Mouse (Mus musculus) heart, postnatal 36 days (tissue): ENCODE measurements around the gene Vat1. TPM values are rescaled to one million over a fixed set of nuclear protein-coding genes. Genes with fewer than 3 reads are reported as not detected.
"Not testable (repeated sequence)": the region's sequence is repeated elsewhere in the genome, so short reads cannot be mapped to it uniquely, and the experiment has no call there.

Source experiments
- DNase-seq, 2 experiments: peaks; one replicate each; pipeline ENCODE4 v3.0.0; 2021 to 2022
- intact Hi-C: fragments of 180-260 bp; cut with DNase I; formaldehyde crosslinking; loops from one replicate; pipeline ENCODE4 v1.15.1; 2025
- total RNA-seq, 2 experiments: library from RNA; stranded (reverse); gene quantifications; 2 replicates each; pipeline ENCODE4 v1.2.3; 2021

The Vat1 gene
- total RNA-seq: 10 to 100 TPM; 22.0 to 24.9 TPM

DNA sequence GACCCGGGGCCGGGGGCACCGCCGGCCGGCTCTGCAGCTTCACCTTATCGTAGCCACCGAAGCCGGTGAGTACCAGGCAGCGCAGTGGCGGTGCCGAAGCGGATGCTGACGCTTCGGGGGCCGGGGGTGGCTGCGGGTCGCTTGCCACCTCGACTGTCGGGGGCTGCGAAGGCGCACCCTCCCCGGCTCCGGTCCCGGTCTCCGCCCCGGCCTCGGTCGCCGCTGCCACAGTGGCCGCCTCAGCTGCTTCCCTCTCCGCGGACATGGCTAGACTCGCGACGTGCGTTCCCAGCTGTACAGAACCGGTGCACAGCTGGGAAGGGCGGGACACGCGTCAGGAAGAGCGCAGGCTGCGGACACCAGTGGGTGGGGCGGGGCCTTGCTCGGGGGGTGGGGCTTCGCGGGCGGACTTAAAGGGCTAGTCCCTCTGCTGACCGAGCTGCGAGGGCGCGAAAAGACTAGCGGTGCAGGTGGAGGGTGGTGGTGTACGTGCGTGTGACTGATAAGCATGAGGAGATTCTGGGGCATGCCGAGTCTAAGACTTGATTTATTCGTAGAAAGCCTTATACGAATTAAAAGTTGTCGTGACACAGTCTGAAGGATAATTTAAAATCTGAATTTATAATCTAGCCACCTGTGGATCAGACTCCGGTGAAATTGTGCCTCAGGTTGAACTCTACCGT, at the start of gene Vat1:
Gene Vat1 (minus strand): TSS at position 362 of the 683 bp plus-strand sequence.
- intact Hi-C loops: loop anchor here (2.0 to 5.0 kb wide), 2 partner anchors 23 to 86 kb away; partner anchors contain the start of genes Brca1, Nbr1 and Rpl27
- DNase-seq: peak; percentile 73 to 82

GRCm38 (mm10) chr11:101507090-101507489, 41.1 kb upstream of the Vat1 start:
- no peak for DNase-seq
- intact Hi-C loops: no loop called here

DNA sequence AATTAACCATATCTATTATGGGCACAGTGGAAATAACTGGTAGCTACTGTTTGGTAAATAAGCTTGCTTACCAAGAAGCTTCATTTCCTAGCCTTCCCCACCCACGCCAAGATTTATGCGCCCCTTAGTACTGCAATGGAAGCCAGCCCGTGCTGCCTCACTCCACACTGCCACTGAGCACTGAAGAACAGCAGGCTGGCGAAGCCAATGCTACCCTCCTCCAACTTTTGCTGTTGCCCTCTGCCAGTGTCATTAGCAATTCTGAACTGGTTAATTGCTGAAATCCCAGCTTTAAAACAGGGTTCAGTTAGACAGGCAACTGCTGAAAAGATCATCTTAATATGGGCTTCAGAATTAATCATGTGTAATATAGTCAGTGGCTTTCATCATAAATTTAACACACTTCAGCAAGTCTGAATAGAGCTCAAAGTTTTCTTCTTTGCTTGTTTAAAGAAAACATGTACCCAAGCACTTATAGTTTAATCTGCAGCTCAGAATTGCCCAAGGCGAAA, 40.3 kb upstream of the Vat1 start:
- DNase-seq: no peak
- intact Hi-C loops: no loop called here

DNA sequence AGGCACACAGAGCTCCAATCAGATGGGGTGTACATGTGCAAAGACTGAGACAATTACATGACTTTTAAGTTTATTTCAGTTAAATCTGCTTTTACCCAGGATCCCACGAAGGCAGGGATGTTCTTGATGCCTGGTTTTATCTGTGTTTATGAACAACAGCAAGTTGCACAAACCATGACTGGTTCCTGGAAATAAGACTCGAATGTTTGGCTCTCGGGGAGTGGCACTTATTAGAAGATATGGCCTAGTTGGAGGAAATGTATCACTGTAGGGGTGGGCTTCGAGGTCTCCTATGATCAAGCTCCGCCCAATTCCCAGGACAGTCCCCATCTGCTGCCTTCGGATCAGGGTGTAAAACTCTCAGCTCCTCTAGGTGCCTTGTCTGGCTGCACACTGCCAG, 20.1 kb upstream of the Vat1 start:
- intact Hi-C loops: no loop called here
- no peak for DNase-seq

GRCm38 (mm10) chr11:101485509-101486028, 19.5 kb upstream of the Vat1 start:
- intact Hi-C loops: no loop called here
- DNase-seq: no peak

GRCm38 (mm10) chr11:101484814-101485213, 18.8 kb upstream of the Vat1 start:
- intact Hi-C loops: no loop called here

GRCm38 (mm10) chr11:101484245-101484644, 18.2 kb upstream of the Vat1 start:
- intact Hi-C loops: no loop called here
- no peak for DNase-seq

More at GRCm38 (mm10) chr11:101484814-101485213, 18.8 kb upstream of the Vat1 start:
- DNase-seq: no peak

DNA sequence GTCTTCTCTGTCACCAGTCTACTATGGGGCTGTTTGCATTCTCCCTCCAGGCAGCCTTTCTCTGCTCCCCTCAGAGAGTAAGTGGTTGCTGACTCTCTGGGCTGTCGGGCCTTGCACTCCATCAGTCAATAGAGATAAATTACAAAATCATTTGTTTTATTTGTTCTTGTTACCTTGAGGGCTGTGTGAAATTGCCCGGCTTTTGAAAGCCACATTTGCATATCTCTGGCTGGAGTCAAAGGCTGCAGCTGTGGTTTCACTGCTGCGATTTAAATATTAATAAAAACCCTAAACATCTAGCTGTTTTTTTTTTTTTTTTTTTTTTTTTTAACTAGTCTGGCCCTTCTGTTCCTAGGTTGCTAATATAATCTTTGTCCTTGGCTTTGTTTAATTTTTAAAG, 17.8 kb upstream of the Vat1 start:
- DNase-seq: no peak
- intact Hi-C loops: no loop called here

- no peak for DNase-seq
- intact Hi-C loops: no loop called here
Measured at GRCm38 (mm10) chr11:101480912-101481311, 14.9 kb upstream of the Vat1 start.

DNA sequence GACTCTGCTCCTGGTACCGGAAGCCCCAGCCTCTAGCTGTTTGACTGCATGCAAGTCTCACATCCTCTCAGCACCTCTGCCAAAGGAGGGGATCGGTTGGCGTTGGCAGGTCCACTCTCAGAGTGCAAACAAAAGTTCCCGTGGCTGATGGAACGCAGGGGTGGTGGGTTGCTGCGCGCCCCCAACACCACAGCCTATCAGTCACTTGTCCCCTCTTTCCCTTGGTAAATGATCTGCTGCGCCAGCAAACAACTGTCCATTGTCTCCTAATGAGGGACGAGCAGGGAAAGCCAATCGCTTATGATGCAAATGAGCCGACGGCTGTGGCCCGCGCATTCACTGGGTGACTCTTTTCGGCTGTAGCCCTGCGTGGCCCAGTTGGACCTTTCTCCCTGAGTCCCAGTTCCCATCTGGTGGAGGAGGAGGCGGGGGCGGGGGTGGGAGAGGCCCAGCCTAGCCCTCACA, 13.2 kb upstream of the Vat1 start:
- no peak for DNase-seq
- intact Hi-C loops: no loop called here

GRCm38 (mm10) chr11:101477552-101478211, 11.7 kb upstream of the Vat1 start:
- intact Hi-C loops: no loop called here
- no peak for DNase-seq

GRCm38 (mm10) chr11:101477194-101477551, 11.1 kb upstream of the Vat1 start:
- no peak for DNase-seq
- intact Hi-C loops: no loop called here

GRCm38 (mm10) chr11:101476361-101476760, 10.3 kb upstream of the Vat1 start:
- intact Hi-C loops, DNase-seq: not testable (repeated sequence)

DNA sequence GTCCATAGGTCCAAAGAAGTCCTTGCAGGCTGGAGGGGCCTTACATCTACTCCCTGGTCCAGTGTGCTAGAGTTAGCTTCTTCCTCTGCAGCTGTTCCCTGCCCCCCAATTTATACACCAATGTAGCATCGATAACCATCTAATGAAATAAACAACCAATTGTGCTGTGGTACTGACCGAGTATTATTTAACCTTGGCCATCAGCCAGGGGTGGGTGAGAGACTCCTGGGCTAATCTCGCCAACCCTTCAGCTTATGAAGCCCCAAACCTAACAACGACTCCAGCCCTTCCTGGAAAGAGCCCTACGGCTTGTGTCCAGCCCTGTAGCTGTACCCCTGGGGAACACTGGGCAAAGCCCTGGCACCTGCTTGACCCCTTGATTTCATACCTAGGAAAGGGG, 8.3 kb upstream of the Vat1 start:
- DNase-seq: no peak
- intact Hi-C loops: no loop called here

- intact Hi-C loops: not testable (repeated sequence)
Measured at GRCm38 (mm10) chr11:101473686-101474085, 7.7 kb upstream of the Vat1 start.

DNA sequence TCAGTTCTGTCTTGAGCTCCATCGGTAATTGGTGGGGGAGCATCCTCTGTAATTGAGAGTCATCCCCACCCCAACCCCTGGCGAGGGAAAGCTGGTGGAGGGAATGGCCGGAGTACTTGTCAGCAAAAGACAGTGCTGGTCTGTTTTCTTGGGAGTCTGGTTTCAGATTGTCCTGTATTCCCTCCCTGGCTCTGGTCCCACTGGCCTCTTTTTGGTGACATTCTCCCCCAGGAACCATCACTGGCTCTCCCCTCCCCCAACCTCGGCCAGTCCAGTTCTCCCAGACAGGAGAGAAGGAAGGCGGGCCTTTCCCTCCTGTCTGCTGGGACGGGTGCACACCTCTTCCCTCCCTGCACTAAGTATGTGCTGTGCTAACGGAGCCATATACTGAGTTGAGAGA, 6.3 kb upstream of the Vat1 start:
- intact Hi-C loops: no loop called here
- DNase-seq: no peak

More at GRCm38 (mm10) chr11:101473686-101474085, 7.7 kb upstream of the Vat1 start:
- not testable (repeated sequence) for DNase-seq

DNA sequence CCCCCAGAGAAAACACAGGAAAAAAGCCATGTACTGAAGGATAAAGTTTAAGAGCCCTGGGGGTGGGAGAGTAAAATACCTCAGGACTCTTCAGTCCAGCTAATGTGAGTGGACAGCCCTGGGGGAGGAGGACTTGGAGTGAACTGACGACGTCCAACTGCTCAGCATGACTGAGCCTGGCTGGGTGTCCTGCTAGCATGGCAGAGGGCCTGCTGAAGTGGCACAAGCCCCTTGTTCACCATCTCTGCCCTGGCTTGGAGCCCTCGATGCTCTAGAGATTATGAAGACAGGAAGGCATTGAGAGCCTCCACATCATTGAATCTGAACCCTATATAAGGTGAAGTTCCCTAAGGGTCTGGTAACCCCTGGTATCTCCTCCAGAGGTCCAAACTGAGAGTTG, 5.9 kb upstream of the Vat1 start:
- no peak for DNase-seq
- intact Hi-C loops: no loop called here

DNA sequence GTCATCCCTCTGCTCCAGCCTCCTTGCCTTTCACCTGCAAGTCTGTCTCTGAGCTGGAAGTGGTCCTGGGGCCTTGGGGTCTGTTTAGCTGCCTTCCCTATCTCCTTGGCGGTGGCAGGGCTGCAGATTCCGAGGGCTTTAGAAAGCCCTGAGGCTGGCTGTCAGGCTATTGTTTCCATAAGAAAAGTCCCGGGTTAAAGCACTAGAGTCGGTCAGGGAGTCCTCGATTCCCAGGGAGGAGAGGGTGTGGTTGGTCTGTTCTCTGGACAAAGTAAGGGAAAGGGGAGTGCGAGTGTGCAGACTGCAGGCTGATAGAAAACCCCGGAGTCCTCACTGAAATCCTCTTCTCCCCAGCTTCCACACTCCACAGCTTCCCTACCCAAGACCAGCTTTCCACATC, 4.2 kb upstream of the Vat1 start:
- intact Hi-C loops: no loop called here
- DNase-seq: no peak

- intact Hi-C loops: loop anchor here (5.0 kb wide), 1 partner anchor 83 kb away; the partner anchor contains the start of genes Brca1 and Nbr1
- no peak for DNase-seq
Measured at GRCm38 (mm10) chr11:101469155-101469554, 3.1 kb upstream of the Vat1 start.

GRCm38 (mm10) chr11:101468731-101469130, 2.7 kb upstream of the Vat1 start:
- intact Hi-C loops: loop anchor here (5.0 kb wide), 1 partner anchor 84 kb away; the partner anchor contains the start of genes Brca1 and Nbr1
- peak in 1 of 2 experiments; percentile 18 for DNase-seq

DNA sequence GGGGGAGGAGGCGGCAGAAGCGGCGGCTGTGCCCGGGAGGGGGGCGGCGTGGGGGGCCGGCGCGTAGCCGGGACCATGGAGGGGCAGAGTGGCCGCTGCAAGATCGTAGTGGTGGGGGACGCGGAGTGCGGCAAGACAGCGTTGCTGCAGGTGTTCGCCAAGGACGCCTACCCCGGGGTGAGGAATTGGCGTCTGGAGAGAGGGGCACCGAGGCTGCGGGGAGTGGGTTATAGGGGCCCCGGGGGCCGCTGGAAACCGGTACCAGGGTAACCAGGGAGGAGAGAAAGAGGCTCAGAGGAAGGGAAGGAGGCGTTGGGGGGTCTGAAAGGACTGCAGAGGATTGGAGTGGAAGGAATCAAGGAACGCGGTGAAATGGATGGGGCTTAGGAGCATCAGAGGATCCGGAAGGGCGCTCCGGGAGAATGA, 2.2 kb upstream of the Vat1 start:
- intact Hi-C loops: loop anchor here (5.0 kb wide), 1 partner anchor 84 kb away; the partner anchor contains the start of genes Brca1 and Nbr1
- DNase-seq: peak in 1 of 2 experiments; percentile 30
